Mouse (Mus musculus): ENCODE results near the gene Gm21775.
"Not testable (repeated sequence)": the region's sequence is repeated elsewhere in the genome, so short reads cannot be mapped to it uniquely, and the experiment has no call there.

Gm21775 gene

GRCm38 (mm10) chrY:10553153-10553552 lies at the start of gene Gm21775:
Gene Gm21775 (plus strand): TSS chrY:10553453.
- not testable (repeated sequence) for DNase-seq (ENCODE audit: low read depth)

GRCm38 (mm10) chrY:10535942-10536341 lies 17.3 kb upstream of the Gm21775 start, which contains the start of gene Gm20737:
Gene Gm20737 (minus strand): TSS chrY:10536042.
- DNase-seq (ENCODE audit: low read depth): not testable (repeated sequence)
